Mouse (Mus musculus): ENCODE data around the gene Edc3.

The Edc3 gene

GRCm38 (mm10) chr9:57761563-57762551 lies 53.5 kb downstream of the Edc3 start:
- in situ Hi-C loops (cut with MboI): no loop called here

- in situ Hi-C loops (cut with MboI): no loop called here
These were observed 54.2 kb downstream of the Edc3 start for GRCm38 (mm10) chr9:57762563-57762991.

GRCm38 (mm10) chr9:57764147-57764973 lies 56.0 kb downstream of the Edc3 start:
- in situ Hi-C loops (cut with MboI): no loop called here

DNA sequence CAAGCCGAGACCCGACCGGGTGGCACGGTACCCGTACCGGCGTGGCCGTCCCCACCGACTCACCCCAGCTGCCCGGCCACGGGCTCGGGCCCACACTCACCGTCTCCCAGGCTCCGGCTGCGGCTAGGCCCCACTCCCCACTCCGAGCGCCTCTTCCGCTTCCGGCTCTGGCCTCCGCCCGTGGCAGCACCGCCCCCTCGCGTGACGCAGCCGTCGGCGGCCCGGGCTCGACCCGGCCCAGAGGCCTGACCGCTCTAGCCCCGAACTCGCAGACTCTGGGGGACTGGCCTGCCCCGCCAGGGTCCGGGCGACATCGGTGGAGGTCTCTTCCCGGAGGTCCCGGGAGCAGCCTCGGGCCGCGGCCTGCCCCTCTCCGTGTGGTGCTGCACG lies 56.6 kb downstream of the Edc3 start:
- in situ Hi-C loops (cut with MboI): no loop called here

DNA sequence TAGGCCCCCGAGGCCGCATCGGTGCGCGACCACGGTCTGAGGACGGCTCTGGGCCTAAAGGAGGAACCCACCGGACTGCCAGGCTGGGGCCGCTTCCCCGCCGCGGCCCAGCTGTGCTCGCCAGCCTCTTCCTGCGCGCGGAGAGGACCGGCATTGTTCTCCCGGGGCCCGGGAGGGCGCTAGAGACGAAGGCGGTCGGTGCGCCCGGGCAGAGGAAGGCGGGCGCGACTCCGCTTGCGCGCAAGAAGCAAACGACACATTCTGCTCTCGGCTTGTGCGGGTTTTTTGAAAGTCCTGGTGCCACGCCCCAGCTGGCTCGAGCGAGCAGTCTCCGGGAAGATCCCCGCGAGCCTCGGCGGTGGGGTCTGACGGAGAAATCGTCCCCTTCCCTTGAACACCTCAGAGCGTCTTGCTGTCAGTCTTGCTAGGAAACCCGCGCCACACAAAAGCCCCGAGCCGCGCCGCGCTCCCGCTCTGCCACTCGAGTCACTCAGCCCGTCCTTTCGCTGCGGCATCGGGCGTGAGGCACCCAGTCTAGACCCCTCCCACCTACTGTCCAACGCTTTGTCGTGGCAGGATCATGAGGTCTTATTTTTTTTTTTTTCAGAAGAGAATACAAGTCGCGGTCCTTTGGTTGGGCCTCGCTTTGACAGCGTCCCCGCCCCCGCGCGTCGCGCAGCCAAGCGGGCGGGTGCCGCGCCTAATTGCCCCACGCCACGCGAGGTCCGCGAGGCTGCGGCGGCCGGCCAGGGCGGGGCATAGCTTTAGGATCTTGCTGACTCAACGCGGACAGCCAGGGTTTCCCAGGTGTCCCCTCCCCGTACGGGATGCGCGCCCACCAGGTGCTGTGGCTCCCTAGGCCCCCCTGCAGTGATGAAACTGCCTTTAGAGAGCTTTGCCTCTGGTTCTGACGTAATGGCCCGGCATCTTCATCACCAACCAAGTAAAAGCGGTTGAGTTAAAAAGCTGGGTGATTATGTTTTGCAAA lies 57.3 kb downstream of the Edc3 start, which contains the start of gene Clk3:
TSS of gene Clk3 (minus strand) at position 497 of the 988 bp plus-strand sequence.
- in situ Hi-C loops (cut with MboI): no loop called here

DNA sequence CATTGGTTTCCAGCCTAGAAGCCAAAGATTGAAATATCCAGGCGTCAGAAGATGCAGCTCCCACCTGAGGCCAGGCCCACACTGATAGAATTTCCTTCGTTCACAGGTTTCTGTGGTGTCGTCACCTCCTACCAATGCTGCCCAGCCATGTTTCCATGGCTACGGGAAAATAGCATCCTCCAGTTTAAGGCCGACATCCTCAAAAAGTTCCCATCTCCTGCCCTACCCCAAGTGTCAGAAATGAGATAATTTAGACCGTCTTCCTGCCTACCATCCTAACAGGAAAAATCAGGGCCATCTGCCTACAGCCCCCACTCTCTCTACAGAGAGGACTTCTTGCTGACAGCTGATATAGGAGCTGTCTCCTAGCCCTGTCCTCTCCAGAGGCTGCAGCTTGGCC lies 58.1 kb downstream of the Edc3 start:
- in situ Hi-C loops (cut with MboI): no loop called here

DNA sequence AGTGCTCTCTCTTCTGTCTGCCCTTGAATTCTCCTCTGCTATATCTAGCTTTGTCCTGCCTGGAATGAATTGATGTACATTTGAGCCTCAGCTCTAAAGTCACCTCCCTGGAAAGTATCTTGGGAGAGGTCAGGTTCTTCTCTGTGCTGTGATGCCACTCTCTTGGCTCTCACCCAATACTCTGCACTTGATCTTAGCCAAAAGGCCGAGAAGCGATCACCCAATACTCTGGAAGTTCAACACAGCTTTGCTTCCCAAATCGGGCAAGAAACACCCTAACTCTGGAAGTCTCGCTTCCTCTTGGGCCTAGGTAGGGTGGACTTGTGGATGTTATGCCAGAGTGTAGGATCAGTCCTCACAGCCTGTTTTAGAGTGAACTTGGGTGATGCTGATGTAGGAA lies 58.9 kb downstream of the Edc3 start:
- in situ Hi-C loops (cut with MboI): no loop called here

- in situ Hi-C loops (cut with MboI): no loop called here
These were observed 61.3 kb downstream of the Edc3 start for GRCm38 (mm10) chr9:57769539-57770069.

- in situ Hi-C loops (cut with MboI): no loop called here
These were observed 61.9 kb downstream of the Edc3 start for GRCm38 (mm10) chr9:57770214-57770613.

- in situ Hi-C loops (cut with MboI): no loop called here
These were observed 62.5 kb downstream of the Edc3 start for GRCm38 (mm10) chr9:57770836-57771235.

GRCm38 (mm10) chr9:57773754-57774153 lies 65.4 kb downstream of the Edc3 start:
- in situ Hi-C loops (cut with MboI): no loop called here

DNA sequence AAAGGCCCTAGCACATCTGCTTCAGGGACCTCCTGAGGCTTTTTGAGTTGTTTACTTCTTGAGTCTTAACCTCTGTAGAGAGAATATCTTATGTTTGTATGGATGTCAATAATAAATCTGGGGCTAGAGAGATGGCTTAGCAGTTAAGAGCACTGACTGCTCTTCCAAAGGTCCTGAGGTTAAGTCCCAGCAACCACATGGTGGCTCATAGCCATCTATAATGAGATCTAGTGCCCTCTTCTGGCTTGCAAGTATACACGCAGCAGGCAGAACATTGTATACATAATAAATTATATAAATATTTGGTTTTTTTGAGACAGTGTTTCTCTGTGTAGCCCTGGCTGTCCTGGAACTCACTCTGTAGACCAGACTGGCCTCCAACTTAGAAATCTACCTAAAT lies 65.8 kb downstream of the Edc3 start:
- in situ Hi-C loops (cut with MboI): no loop called here

DNA sequence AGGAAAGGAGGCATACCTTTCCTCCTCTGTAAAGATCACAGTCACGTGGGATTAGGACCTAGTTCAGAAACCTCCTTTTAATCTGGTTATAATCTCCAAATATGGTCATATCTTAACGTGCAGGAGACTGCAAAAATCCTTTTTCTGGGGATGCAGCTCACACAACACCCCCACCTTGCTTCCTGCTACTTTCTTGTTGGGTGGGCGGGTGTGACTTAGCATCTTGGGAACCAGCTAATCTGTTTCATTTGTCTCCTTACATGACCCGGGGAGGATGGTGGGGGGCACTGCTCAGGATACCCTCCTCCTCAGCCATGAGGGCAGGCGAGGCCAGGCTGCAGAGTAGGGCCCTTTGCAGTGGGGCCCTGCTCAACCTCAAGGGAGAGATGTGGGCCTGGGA lies 66.7 kb downstream of the Edc3 start:
- in situ Hi-C loops (cut with MboI): no loop called here

DNA sequence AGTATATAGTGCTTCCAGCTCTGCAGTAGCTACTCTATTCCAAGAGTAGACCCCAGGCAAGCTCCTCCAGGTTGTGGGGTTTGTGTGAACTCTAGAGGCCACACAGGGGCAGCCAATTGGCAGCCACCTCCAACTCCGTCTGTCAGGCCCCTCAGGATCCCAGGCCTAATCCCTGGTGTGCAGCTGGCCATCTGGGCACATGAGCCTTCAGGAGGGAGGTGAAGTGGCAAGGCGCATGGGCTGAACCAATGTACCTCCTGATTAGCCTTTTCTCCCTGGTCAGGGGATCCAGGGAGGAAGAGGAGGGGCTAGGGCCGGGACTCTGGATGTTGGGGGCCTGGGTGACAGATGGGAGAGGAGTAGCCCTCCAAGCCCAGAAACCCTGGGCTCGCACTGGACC lies 67.4 kb downstream of the Edc3 start:
- in situ Hi-C loops (cut with MboI): no loop called here

GRCm38 (mm10) chr9:57782656-57783055 lies 74.3 kb downstream of the Edc3 start:
- in situ Hi-C loops (cut with MboI): no loop called here

DNA sequence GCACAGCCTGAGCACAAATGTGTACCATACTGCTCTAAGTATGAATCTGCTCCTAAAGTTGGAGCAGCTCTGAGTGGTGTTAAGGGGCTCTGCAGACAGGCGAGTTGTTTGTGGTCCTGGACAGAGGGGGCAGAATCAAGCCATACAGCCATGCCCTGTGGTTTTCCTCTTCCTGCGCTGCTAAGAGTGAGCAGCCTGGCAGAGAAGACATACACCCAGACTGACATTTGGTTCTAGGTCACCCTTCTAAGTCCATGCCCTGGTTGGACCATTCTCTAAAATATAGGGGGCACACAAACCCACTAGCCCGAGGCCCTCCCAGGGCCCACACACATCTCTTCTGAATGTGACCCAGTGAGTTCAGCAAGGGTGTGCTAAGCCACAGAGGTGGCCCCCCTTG lies 81.4 kb downstream of the Edc3 start:
- in situ Hi-C loops (cut with MboI): no loop called here

DNA sequence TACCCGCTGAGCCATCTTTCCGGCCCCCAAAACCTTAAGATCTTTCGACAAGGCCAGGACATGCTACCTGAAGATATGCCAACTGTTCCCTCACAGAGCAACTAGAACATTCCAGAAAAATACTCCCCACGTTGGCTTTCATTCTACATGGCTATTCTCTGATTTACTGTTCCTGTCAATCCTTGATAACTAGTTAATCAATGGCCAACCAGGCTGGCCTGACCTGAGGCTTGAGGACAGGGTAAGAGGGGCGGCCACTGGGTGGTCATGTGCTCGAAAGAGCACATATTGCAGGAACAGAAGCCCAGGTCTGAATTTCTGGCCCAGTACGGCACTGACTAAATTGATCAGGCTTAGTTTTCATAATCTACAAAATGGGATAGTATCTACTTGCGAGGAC lies 89.1 kb downstream of the Edc3 start:
- in situ Hi-C loops (cut with MboI): no loop called here

GRCm38 (mm10) chr9:57798725-57799253 lies 90.4 kb downstream of the Edc3 start:
- in situ Hi-C loops (cut with MboI): no loop called here

- in situ Hi-C loops (cut with MboI): no loop called here
These were observed 92.1 kb downstream of the Edc3 start for GRCm38 (mm10) chr9:57800325-57800975.
